Mouse (Mus musculus): Measurements from ENCODE around the gene Elovl2. TPM values are rescaled to one million over a fixed set of nuclear protein-coding genes. Genes with fewer than 3 reads are reported as not detected.

Elovl2 gene
- not detected in 4 replicates for total RNA-seq (2023)

GRCm38 (mm10) chr13:41220304-41220834 is at the start of gene Elovl2:
TSS of gene Elovl2 (minus strand) at chr13:41220405.

GRCm38 (mm10) chr13:41249538-41250317 is 29.5 kb upstream of the Elovl2 start, which contains the start of gene Smim13:
TSS of gene Smim13 (plus strand) at chr13:41249844.

Other genes with a start within 250 kb of the Elovl2 start
- gene Pak1ip1, start 219.4 kb downstream of the Elovl2 start, total RNA-seq (2023): 65.8 to 70.2 TPM (median 67.6 TPM) in 4 replicates
- gene Tmem14c, start 204.1 kb downstream of the Elovl2 start, total RNA-seq (2023): 31.1 to 32.9 TPM (median 31.7 TPM) in 4 replicates
- gene Mak, start 140.7 kb downstream of the Elovl2 start, total RNA-seq (2023): not detected in 4 replicates
- 0.27 TPM in 1 of 4 replicates, not detected in the others for gene Gcm2, start 109.4 kb downstream of the Elovl2 start, total RNA-seq (2023)
- gene Sycp2l, start 106.1 kb downstream of the Elovl2 start, total RNA-seq (2023): not detected in 4 replicates
- 3.6 to 5.4 TPM (median 4.3 TPM) in 4 replicates for gene Smim13, start 29.4 kb upstream of the Elovl2 start, total RNA-seq (2023)
- not detected in 4 replicates for gene Gm17364, start 53.6 kb upstream of the Elovl2 start, total RNA-seq (2023)

All from B cell, adult 62 days (primary cell).